Mouse (Mus musculus) heart, embryonic 14.5 days (tissue): ENCODE results near the gene BC024978. TPM values are rescaled to one million over a fixed set of nuclear protein-coding genes. Genes with fewer than 3 reads are reported as not detected.
A peak's percentile ranks its signal among the peaks of the same experiment; 100 is the strongest.

Source experiments
- ATAC-seq: fragments of 200-750 bp; cut with Nextera tagmentation; 2 replicates; pipeline ENCODE4 v1.8.0; 2017; ENCODE audit warnings: low read depth, moderate TSS enrichment; ENCODE audit not compliant: insufficient number of reproducible peaks, insufficient read depth, low FRiP score
- H3K27ac ChIP-seq, 2 experiments: fragments of 200-500 bp in 1 of 2; fragments of 300-500 bp in 1 of 2; sonication (generic) in 1 of 2; replicated peaks in 1 of 2; 2 replicates each; pipeline ENCODE4 v1.5.1; 2012 to 2014; ENCODE audit warnings: low read depth in 2 of 2, low read length in 2 of 2, control low read depth in 1 of 2, mild to moderate bottlenecking in 1 of 2, mixed read lengths in 1 of 2; ENCODE audit not compliant: control insufficient read depth in 1 of 2, insufficient read depth in 1 of 2
- H3K27me3 ChIP-seq: fragments of 300-500 bp; sonication (generic); 2 replicates; pipeline ENCODE4 v1.6.1; 2014; ENCODE audit warnings: mild to moderate bottlenecking, low read length, control low read depth; ENCODE audit not compliant: control insufficient read depth, insufficient read depth
- H3K36me3 ChIP-seq: fragments of 300-500 bp; sonication (generic); 2 replicates; pipeline ENCODE4 v1.6.1; 2014; ENCODE audit warnings: mild to moderate bottlenecking, control low read depth, low read length, mixed read lengths; ENCODE audit not compliant: control insufficient read depth, insufficient read depth
- H3K4me1 ChIP-seq, 2 experiments: fragments of 200-500 bp in 1 of 2; fragments of 300-500 bp in 1 of 2; sonication (generic) in 1 of 2; 2 replicates each; pipeline ENCODE4 v1.6.1; 2012 to 2014; ENCODE audit warnings: low read length in 2 of 2, control low read depth in 1 of 2, mixed read lengths in 1 of 2; ENCODE audit not compliant: control insufficient read depth in 2 of 2, insufficient read depth in 2 of 2
- H3K4me2 ChIP-seq: fragments of 300-500 bp; sonication (generic); 2 replicates; pipeline ENCODE4 v1.6.1; 2014; ENCODE audit warnings: mild to moderate bottlenecking, low read length
- H3K4me3 ChIP-seq, 2 experiments: fragments of 200-500 bp in 1 of 2; fragments of 300-500 bp in 1 of 2; sonication (generic) in 1 of 2; 2 replicates each; pipeline ENCODE4 v1.5.1; 2012 to 2014; ENCODE audit warnings: low read length in 2 of 2, mild to moderate bottlenecking in 2 of 2, control low read depth in 1 of 2, low read depth in 1 of 2, moderate library complexity in 1 of 2; ENCODE audit not compliant: control insufficient read depth in 1 of 2, insufficient read depth in 1 of 2
- H3K9ac ChIP-seq: fragments of 300-500 bp; sonication (generic); 2 replicates; pipeline ENCODE4 v1.6.1; 2014; ENCODE audit warnings: mild to moderate bottlenecking, low read length
- H3K9me3 ChIP-seq: fragments of 300-500 bp; sonication (generic); 2 replicates; pipeline ENCODE4 v1.6.1; 2016; ENCODE audit warnings: low read length, control low read depth; ENCODE audit not compliant: control insufficient read depth
- WGBS: fragments of 180-500 bp; shearing (Covaris S2); extraction: QIAGEN DNeasy Blood & Tissue Kit; methylation state at CpG from one replicate; pipeline ENCODE4 v1.1.7; 2014; 5-methylcytosine and 5-hydroxymethylcytosine counted together
- polyA plus RNA-seq: library from polyadenylated mRNA; unstranded; fragments of >200 nt; fragmentation: Nextera tagmentation; extraction: Ambion mirVana; gene quantifications from 2 replicates; pipeline ENCODE4 v1.2.1, GENCODE M21; 2014

The BC024978 gene
- polyA plus RNA-seq, result 3.3 and 3.7 TPM in 2 replicates

GRCm38 (mm10) chr7:27195681-27196611 is at the start of gene BC024978, which contains the start of gene Snrpa:
Gene BC024978 (plus strand): TSS chr7:27195781.
Gene Snrpa (minus strand): TSS chr7:27196271.
- H3K9me3 ChIP-seq, result no peaks in the 10 kb centered on the region
- under 1% methylated on average over 64 of the region's 64 CpGs for WGBS
- H3K27ac ChIP-seq, result peak within 1 kb of the TSS; percentile 99 to 100
- H3K4me1 ChIP-seq, result peaks cover 4 to 13% of the 10 kb centered on the region in 2 experiments
- peak within 1 kb of the TSS; percentile 87 for H3K4me2 ChIP-seq
- no peaks in the 10 kb centered on the region for H3K27me3 ChIP-seq
- H3K4me3 ChIP-seq, result peak within 1 kb of the TSS; percentile 76 to 100
- peaks cover 57% of the 10 kb centered on the region for H3K36me3 ChIP-seq
- H3K9ac ChIP-seq, result peak within 1 kb of the TSS; percentile 95
- peak; percentile 99 for ATAC-seq

GRCm38 (mm10) chr7:27153205-27153764 is 42.3 kb upstream of the BC024978 start, which contains the start of gene Cyp2t4:
Gene Cyp2t4 (plus strand): TSS chr7:27153714.
- Histone ChIP-seq H3K9ac (no peak within 1 kb of the TSS), H3K27me3 (no peaks in the 10 kb centered on the region), H3K4me1 (peaks cover 3 to 5% of the 10 kb centered on the region in 2 experiments; a peak in 2 of 4 replicates), H3K4me3 (no peak within 1 kb of the TSS), H3K27ac (no peak within 1 kb of the TSS), H3K4me2 (no peak within 1 kb of the TSS), H3K36me3 (peaks cover 17% of the 10 kb centered on the region), H3K9me3 (no peaks in the 10 kb centered on the region)
- ATAC-seq, result no peak
- WGBS, result 49% methylated on average over 10 of the region's 10 CpGs

- ATAC-seq, result no peak
- Histone ChIP-seq H3K9me3 (no peaks in the 10 kb centered on the region), H3K4me1 (peaks cover 9 to 16% of the 10 kb centered on the region in 2 experiments), H3K9ac (no peak overlapping the region), H3K4me3 (no peak overlapping the region), H3K36me3 (peaks cover 33% of the 10 kb centered on the region), H3K27me3 (no peaks in the 10 kb centered on the region), H3K27ac (no peak overlapping the region), H3K4me2 (no peak overlapping the region)
- WGBS, result 78% methylated on average over 13 of the region's 13 CpGs
These were observed 39.6 kb upstream of the BC024978 start for GRCm38 (mm10) chr7:27156005-27156404.

- Histone ChIP-seq H3K27ac (no peak overlapping the region), H3K4me3 (no peak overlapping the region), H3K4me1 (peaks cover 17 to 31% of the 10 kb centered on the region in 2 experiments), H3K4me2 (no peak overlapping the region), H3K9ac (no peak overlapping the region), H3K9me3 (no peaks in the 10 kb centered on the region), H3K27me3 (no peaks in the 10 kb centered on the region), H3K36me3 (peaks cover 53% of the 10 kb centered on the region)
- 94% methylated on average over 9 of the region's 9 CpGs for WGBS
- ATAC-seq, result no peak
These were observed 37.4 kb upstream of the BC024978 start for GRCm38 (mm10) chr7:27158171-27158570.

GRCm38 (mm10) chr7:27159256-27159655 is 36.3 kb upstream of the BC024978 start:
- over 99% methylated on average over 6 of the region's 6 CpGs for WGBS
- Histone ChIP-seq H3K4me2 (no peak overlapping the region), H3K9ac (no peak overlapping the region), H3K36me3 (peaks cover 62% of the 10 kb centered on the region), H3K27ac (no peak overlapping the region), H3K9me3 (no peaks in the 10 kb centered on the region), H3K4me3 (no peak overlapping the region), H3K27me3 (no peaks in the 10 kb centered on the region), H3K4me1 (peaks cover 16 to 38% of the 10 kb centered on the region in 2 experiments)
- no peak for ATAC-seq

GRCm38 (mm10) chr7:27159882-27160281 is 35.7 kb upstream of the BC024978 start:
- no peak overlapping the region for H3K27ac ChIP-seq
- WGBS, result 20% methylated on average over 8 of the region's 8 CpGs
- H3K4me3 ChIP-seq, result no peak overlapping the region
- H3K27me3 ChIP-seq, result no peaks in the 10 kb centered on the region
- peaks cover 68% of the 10 kb centered on the region for H3K36me3 ChIP-seq
- no peak overlapping the region for H3K4me2 ChIP-seq
- no peak overlapping the region for H3K9ac ChIP-seq
- H3K9me3 ChIP-seq, result no peaks in the 10 kb centered on the region
- ATAC-seq, result peak; percentile 81
- peaks cover 18 to 44% of the 10 kb centered on the region in 2 experiments for H3K4me1 ChIP-seq

GRCm38 (mm10) chr7:27160921-27161320 is 34.7 kb upstream of the BC024978 start:
- Histone ChIP-seq H3K4me3 (no peak overlapping the region), H3K9me3 (no peaks in the 10 kb centered on the region), H3K36me3 (peaks cover 73% of the 10 kb centered on the region), H3K4me2 (no peak overlapping the region), H3K9ac (no peak overlapping the region; the same call in 1 of the 2 replicates), H3K4me1 (peaks cover 25 to 53% of the 10 kb centered on the region in 2 experiments), H3K27me3 (no peaks in the 10 kb centered on the region), H3K27ac (no peak overlapping the region)
- 74% methylated on average over 3 of the region's 3 CpGs for WGBS
- no peak for ATAC-seq
